Mouse (Mus musculus) midbrain, embryonic 12.5 days (tissue): Measurements from ENCODE around the gene Traf3ip1. TPM values are rescaled to one million over a fixed set of nuclear protein-coding genes. Genes with fewer than 3 reads are reported as not detected.

ENCODE experiments used
- ATAC-seq: fragments of 200-750 bp; cut with Nextera tagmentation; 2 replicates; pipeline ENCODE4 v1.8.0; 2017; ENCODE audit warnings: low read depth, moderate TSS enrichment, moderate library complexity; ENCODE audit not compliant: low FRiP score
- H3K27ac ChIP-seq: fragments of 300-500 bp; sonication (generic); replicated peaks from 2 replicates; pipeline ENCODE4 v1.5.1; 2016; ENCODE audit warnings: mild to moderate bottlenecking
- H3K27me3 ChIP-seq: fragments of 300-500 bp; sonication (generic); 2 replicates; pipeline ENCODE4 v1.6.1; 2016; ENCODE audit warnings: mild to moderate bottlenecking
- H3K36me3 ChIP-seq: fragments of 300-500 bp; sonication (generic); 2 replicates; pipeline ENCODE4 v1.6.1; 2016
- H3K4me1 ChIP-seq: fragments of 300-500 bp; sonication (generic); 2 replicates; pipeline ENCODE4 v1.6.1; 2016
- H3K4me2 ChIP-seq: fragments of 300-500 bp; sonication (generic); replicated peaks from 2 replicates; pipeline ENCODE4 v1.6.1; 2016; ENCODE audit warnings: mild to moderate bottlenecking, moderate library complexity
- H3K4me3 ChIP-seq: fragments of 300-500 bp; sonication (generic); 2 replicates; pipeline ENCODE4 v1.5.1; 2016; ENCODE audit warnings: mild to moderate bottlenecking
- H3K9ac ChIP-seq: fragments of 300-500 bp; sonication (generic); replicated peaks from 2 replicates; pipeline ENCODE4 v1.6.1; 2016; ENCODE audit warnings: mild to moderate bottlenecking, moderate library complexity
- H3K9me3 ChIP-seq: fragments of 300-500 bp; sonication (generic); 2 replicates; pipeline ENCODE4 v1.6.1; 2016; ENCODE audit warnings: mild to moderate bottlenecking
- WGBS: fragments of 180-500 bp; shearing (Covaris S2); methylation state at CpG from one replicate; pipeline ENCODE4 v1.1.7; 2016; 5-methylcytosine and 5-hydroxymethylcytosine counted together
- polyA plus RNA-seq: library from polyadenylated mRNA; unstranded; fragments of >200 nt; fragmentation: Nextera tagmentation; extraction: Ambion mirVana; gene quantifications from 2 replicates; pipeline ENCODE4 v1.2.1, GENCODE M21; 2016

Gene Traf3ip1
- polyA plus RNA-seq, 1 experiment from 2014 or later: 12.6 TPM

DNA sequence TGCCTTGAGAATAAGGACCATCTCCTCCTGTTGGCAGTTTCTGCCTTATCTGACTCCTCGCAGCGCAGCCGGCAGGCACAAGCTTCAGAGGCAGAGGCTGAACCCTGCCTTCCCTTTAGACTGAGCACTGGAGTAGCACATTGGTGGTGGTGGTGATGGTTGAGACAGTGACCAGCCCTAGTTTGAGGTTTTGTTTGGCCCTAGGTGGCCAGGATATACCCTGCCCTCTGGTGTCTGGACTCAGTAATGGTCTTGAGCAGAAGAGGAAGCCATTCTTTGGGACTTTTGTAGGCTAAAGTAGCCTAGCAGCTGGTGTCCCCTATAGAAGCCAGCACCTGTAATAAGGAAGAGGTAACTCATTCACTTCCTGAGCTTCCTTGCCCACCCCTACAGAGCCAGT is 69.6 kb downstream of the Traf3ip1 start:
- ATAC-seq: no peak
- H3K9ac ChIP-seq: no peak overlapping the region
- H3K27ac ChIP-seq: no peak overlapping the region
- H3K36me3 ChIP-seq: no peaks in the 10 kb centered on the region
- H3K4me1 ChIP-seq: no peaks in the 10 kb centered on the region
- no peak overlapping the region for H3K4me3 ChIP-seq
- no peaks in the 10 kb centered on the region for H3K9me3 ChIP-seq
- H3K27me3 ChIP-seq: no peaks in the 10 kb centered on the region
- H3K4me2 ChIP-seq: no peak overlapping the region
- 66% methylated on average over 3 of the region's 3 CpGs for WGBS

GRCm38 (mm10) chr1:91564598-91564997 is 70.2 kb downstream of the Traf3ip1 start:
- ATAC-seq: no peak
- 66% methylated on average over 6 of the region's 6 CpGs for WGBS

GRCm38 (mm10) chr1:91567269-91567668 is 72.8 kb downstream of the Traf3ip1 start:
- Histone ChIP-seq H3K9me3 (no peaks in the 10 kb centered on the region), H3K27ac (no peak overlapping the region), H3K4me1 (no peaks in the 10 kb centered on the region), H3K27me3 (no peaks in the 10 kb centered on the region), H3K4me3 (no peak overlapping the region), H3K4me2 (no peak overlapping the region), H3K36me3 (no peaks in the 10 kb centered on the region), H3K9ac (no peak overlapping the region)
- no peak for ATAC-seq
- 93% methylated on average over 2 of the region's 2 CpGs for WGBS

More at GRCm38 (mm10) chr1:91564598-91564997, 70.2 kb downstream of the Traf3ip1 start:
- Histone ChIP-seq H3K9ac (no peak overlapping the region), H3K9me3 (no peaks in the 10 kb centered on the region), H3K27me3 (no peaks in the 10 kb centered on the region), H3K36me3 (no peaks in the 10 kb centered on the region), H3K4me1 (no peaks in the 10 kb centered on the region), H3K27ac (no peak overlapping the region), H3K4me2 (no peak overlapping the region), H3K4me3 (no peak overlapping the region)

GRCm38 (mm10) chr1:91572458-91572857 is 78.0 kb downstream of the Traf3ip1 start:
- H3K4me2 ChIP-seq: no peak overlapping the region
- no peak overlapping the region for H3K4me3 ChIP-seq
- no peak overlapping the region for H3K27ac ChIP-seq
- no peak overlapping the region for H3K9ac ChIP-seq
- H3K27me3 ChIP-seq: no peaks in the 10 kb centered on the region
- no peaks in the 10 kb centered on the region for H3K36me3 ChIP-seq
- H3K4me1 ChIP-seq: no peaks in the 10 kb centered on the region
- 85% methylated on average over 10 of the region's 10 CpGs for WGBS
- no peaks in the 10 kb centered on the region for H3K9me3 ChIP-seq
- ATAC-seq: no peak

DNA sequence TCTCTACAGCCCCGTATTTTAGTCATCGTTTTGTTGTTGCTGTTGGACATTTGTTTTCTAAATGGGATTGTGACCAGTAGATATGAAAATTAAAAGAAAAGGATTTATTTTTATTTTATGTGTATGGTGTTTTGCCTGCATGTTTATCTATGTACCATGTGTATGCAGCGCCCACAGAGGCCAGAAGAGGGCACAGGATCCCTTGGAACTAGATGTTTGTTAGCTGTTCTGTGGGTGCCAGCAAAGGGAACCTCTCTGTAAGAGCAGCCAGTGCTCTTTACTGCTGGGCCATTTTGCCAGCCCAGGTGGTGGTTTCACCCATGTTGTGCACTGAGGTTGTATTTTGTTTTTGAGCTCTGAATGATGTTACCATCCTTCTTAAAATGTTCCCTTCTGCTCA is 79.8 kb downstream of the Traf3ip1 start:
- Histone ChIP-seq H3K4me1 (no peaks in the 10 kb centered on the region), H3K27me3 (no peaks in the 10 kb centered on the region), H3K4me2 (no peak overlapping the region), H3K9ac (no peak overlapping the region), H3K9me3 (no peaks in the 10 kb centered on the region), H3K27ac (no peak overlapping the region), H3K4me3 (no peak overlapping the region), H3K36me3 (no peaks in the 10 kb centered on the region)
- 72% methylated on average over 3 of the region's 3 CpGs for WGBS
- no peak for ATAC-seq

- no peak overlapping the region for H3K4me2 ChIP-seq
- no peaks in the 10 kb centered on the region for H3K4me1 ChIP-seq
- 77% methylated on average over 7 of the region's 7 CpGs for WGBS
- no peak for ATAC-seq
- no peak overlapping the region for H3K27ac ChIP-seq
- no peak overlapping the region for H3K4me3 ChIP-seq
- no peaks in the 10 kb centered on the region for H3K27me3 ChIP-seq
- H3K9me3 ChIP-seq: no peaks in the 10 kb centered on the region
- no peak overlapping the region for H3K9ac ChIP-seq
- no peaks in the 10 kb centered on the region for H3K36me3 ChIP-seq
Measured at GRCm38 (mm10) chr1:91577883-91578517, 83.6 kb downstream of the Traf3ip1 start.

Other genes with a start within 250 kb of the Traf3ip1 start
- 73.0 and 80.6 TPM in 2 replicates for gene Ube2f, start 244.3 kb upstream of the Traf3ip1 start, polyA plus RNA-seq
- gene Scly, start 196.3 kb upstream of the Traf3ip1 start, polyA plus RNA-seq: 11.6 and 12.1 TPM in 2 replicates
- 0.08 and 0.09 TPM in 2 replicates for gene Espnl, start 172.6 kb upstream of the Traf3ip1 start, polyA plus RNA-seq
- gene Klhl30, start 143.6 kb upstream of the Traf3ip1 start, polyA plus RNA-seq: 0.11 TPM in 1 of 2 replicates, not detected in the other
- 0.48 and 0.59 TPM in 2 replicates for gene Erfe, start 128.2 kb upstream of the Traf3ip1 start, polyA plus RNA-seq
- gene Ilkap, start 95.8 kb upstream of the Traf3ip1 start, polyA plus RNA-seq: 153 and 155 TPM in 2 replicates
- 432 and 455 TPM in 2 replicates for gene Hes6, start 80.6 kb upstream of the Traf3ip1 start, polyA plus RNA-seq
- 3.2 TPM in 2 replicates for gene Per2, start 35.3 kb upstream of the Traf3ip1 start, polyA plus RNA-seq
- 13.2 and 14.5 TPM in 2 replicates for gene Asb1, start 45.9 kb downstream of the Traf3ip1 start, polyA plus RNA-seq